Mouse (Mus musculus) embryo, embryonic 10.5 days (tissue): ENCODE results near the gene Hal.
A peak's percentile ranks its signal among the peaks of the same experiment; 100 is the strongest.

Source experiments
- DNase-seq: peaks from one replicate; pipeline ENCODE4 v3.0.0-alpha.2; 2015; ENCODE audit warnings: low spot score

Hal gene

DNA sequence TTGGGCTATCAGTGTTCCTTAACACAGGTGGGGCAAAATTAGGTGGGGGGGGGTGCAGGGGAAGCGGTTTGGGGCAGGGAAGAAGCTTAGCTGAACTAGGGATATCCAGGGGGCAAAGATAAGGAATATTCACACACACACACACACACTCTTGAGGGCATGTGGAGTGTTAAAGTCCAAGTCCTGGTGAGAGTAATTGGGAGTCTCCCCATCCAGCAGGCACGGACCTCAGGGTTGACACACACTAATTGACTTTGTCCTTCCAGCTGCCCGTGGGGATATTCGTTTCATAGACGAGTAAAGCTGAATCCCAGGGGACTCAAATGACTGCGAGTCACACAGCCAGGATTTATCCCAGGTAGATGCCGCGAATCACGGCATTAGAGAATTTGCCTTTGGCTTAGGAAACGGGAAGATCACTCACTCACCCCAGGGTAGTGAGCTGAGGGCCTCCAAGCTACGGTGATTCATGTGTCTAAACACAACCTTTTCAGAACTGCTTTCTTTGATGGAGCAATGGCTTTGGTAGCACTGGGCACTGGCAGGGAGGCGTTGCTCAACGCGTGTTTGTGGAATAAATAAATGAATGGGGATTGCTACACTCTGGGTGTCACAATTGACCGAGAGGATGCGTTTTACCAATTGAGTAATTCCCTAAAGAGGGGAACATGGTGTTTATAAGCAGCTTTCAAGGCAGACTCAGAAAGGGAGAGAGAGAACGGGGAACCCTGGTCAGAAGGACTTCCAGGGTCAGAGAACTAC lies at the start of gene Hal:
Gene Hal, plus strand, starts transcription at position 703 of the 762 bp plus-strand sequence.
- DNase-seq, result no peak

DNA sequence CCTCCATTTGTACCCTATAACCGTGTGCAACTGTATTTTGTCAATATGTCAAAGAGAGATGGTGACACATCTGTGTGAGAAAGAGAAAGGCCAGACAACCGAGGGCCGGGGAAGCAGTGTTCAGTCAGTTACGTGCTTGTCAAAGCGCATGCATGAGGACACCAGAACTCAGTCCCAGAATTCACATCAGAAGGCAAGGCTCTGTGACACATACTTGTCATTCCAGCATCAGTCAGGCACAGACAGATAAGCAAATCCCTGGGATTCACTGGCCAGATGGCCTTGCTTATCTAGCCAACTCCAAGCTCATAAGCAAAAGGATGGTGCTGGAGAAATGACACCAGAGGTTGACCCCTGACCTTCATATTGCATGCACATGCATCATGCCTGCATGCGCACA lies 47.1 kb upstream of the Hal start:
- no peak for DNase-seq

DNA sequence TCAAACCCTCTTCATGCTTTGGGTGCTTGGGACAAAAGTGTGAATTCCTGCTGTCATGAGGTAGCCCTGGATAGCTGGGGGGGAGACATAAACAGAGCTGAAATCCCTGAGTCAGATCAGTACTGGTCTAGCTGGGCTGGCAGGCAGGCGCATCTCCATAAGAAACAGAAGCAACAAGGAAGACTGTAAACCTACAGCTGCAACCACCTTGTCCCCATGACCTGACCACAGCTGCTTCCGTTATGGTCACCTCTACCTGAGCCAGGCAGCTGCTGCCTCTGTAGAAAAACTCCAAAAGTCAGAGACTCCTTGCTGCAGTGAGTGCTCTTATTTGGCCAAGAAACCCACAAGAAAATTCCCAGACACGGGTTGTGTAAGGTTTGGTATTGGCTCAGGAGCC lies 46.4 kb upstream of the Hal start:
- no peak for DNase-seq

DNA sequence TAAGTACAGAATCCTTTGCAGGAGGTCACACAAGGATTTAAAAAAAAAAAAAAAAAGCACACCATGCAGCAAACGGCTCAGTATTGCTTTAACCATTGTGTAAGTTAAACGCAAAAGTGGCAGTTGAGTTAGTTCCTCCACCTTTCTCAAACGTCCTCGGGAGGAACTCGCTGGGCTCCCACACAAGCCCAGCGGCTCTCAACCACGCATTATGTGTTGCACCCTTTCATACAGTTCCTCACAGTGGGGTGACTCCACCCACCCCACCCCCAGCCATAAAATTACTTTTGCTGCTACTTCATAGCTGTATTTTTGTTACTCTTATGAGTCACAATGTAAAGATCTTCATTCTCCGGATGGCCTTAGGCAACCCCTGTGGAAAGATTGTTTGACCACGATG lies 44.2 kb upstream of the Hal start:
- no peak for DNase-seq

DNA sequence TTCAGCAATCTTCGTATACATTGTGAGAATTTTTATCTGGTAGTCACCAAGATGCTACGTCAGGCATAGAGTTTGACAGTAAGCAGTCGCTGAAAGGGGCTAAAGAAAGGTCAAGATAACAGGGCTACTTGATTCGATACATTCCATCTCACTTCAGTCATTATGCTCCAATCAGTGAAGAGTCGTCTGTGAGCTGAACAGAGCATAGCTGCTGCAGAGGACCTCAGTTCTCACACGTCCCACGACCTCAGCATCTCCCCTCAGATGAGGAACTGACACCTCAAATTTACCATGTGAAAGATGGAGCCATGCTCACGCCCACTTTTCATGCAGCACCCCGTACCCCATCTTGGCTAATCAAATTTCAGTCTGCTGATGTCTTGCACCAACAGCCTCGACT lies 41.2 kb upstream of the Hal start:
- DNase-seq, result no peak

DNA sequence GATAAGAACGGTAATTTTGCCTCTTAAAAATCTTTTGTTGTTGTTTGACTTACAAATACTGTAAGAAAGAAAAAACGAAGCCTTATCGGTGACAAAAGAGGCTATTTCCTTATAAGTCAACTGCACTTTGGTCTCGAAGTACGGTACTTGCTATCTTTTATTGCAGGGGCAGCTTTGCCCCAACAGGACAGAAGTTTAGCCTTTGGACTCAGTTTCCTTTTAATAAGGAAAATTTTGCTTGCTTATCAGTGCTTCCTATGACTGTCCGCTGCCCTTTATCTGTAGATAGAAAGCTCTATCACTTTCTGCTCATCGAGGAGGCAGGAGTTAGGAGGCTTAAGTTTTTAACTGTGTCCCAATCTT lies 33.9 kb upstream of the Hal start:
- no peak for DNase-seq

DNA sequence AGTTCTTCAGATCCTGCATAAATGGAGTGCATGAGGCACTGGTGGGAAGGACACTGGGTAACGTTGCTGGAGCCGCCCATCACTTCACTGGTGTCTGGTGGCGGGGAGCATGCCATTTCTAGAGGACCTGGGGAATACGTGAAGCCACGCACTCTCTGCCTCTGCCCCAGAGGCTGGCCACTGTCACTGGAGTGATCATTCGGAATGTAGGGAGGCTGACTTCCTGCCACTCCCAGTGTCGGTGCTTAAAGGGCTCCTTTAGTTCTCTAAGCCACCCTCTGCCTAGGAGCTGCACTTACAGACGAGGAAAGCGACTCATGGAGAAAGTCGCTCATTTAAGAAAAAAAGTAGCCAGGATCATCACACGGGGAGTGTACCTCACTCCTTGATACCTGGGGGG lies 28.5 kb upstream of the Hal start:
- DNase-seq, result no peak

DNA sequence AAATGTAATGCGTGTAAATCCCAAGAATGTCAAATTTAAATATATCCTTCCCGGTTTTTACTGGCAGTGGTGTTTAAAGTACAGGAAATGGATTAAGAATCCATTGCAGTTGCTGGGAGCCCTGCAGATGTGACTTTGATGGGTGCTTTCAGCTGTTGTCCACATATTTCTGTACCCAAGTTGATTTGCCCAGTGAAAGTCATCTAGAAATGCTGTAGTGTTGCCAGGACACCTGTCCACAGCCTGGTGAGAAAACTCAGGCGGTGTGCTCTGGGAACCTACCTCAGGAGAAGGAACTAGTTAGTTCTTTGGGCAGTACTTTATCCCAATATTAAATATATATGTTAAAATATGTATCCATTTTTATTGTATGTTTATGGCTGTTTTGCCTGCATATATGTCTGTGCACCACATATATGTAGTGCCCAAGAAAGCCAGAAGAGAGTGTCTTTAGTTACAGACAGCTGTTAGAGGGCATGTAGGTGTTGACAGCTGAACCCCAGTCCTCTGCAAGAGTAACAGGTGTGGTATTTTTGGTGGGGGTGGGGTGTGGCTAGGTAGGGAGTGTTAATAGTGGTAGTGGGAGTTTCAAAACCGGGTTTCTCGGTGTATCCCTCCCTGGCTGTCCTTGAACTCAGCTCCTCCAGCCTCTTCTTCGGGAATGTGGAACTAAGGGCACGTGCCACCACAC lies 25.7 kb upstream of the Hal start:
- DNase-seq, result no peak

DNA sequence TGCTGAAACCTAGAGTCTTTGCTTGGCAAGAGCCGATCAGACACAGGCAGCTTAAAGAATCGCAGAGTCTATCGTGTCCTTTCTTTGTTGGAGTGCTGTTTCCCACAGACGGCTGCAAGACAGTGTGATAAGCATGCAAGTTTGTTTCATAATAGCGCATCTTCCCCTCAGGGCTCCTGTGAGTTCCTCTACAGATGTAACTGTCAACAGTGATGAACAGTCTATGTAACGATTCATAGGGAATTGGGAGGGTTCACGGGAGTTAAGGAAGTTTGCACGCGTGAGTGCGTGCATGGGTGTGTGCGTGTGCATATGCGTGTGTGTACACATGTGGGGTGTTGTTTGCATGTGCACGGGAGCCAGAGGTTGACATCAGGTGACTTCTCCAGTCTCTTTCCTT lies 25.0 kb upstream of the Hal start:
- no peak for DNase-seq

DNA sequence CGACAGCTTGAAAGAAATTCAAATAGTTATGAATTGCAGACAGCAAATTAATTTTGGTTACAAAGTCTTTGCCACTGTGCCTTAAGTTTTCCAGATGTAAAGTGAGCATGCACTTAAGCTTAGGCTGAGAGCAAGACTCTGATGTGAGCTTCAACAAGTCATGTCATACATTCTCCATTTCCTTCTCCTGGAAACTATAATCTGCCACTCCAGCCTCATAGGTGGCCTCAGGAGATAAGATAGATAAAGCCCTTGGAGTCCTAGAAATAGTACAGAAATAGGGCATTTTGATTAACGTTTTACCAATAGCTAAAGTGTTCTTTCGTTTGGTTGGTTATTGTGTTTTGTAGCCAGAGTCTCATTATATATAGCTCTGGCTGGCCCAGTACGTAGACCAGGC lies 21.3 kb upstream of the Hal start:
- DNase-seq, result no peak

DNA sequence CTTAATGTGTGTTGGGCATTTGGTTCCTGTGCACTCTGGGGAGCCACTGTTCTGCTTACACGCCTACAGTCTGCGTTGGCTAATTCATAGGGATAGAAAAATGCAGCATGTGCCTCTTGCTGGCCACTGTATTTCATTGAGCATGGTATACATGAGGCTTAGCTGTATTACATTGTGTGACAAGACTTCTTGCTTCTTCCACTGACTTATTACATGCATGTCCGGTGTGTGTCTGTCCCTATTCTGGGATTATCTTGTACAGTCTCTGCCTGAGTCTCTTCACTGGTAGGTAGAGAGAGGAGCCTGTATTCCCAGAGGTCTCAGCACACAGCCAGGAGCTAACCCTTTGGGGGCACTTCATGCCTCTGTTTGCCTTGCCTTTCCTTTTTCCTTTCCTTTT lies 20.8 kb upstream of the Hal start:
- no peak for DNase-seq

DNA sequence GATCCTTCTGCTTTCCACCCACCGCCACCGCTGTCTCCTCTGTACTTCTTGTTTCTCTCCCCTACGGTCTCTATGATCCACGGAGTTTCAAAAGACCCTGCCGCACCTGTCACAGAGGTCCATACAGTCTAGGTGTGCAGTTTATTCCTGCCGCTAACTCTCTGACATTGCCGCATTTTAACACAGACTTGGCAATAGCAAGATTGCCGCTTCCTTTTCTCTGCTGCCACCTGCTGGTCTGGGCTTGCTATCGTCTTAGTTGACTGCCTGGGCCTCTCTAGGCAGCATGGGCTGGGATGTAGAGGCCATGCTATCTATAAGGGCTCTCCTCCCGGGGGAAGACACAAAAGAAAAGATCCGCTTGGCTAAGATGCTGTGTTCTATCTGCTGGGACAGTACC lies 17.2 kb upstream of the Hal start:
- peak; percentile 90 for DNase-seq

DNA sequence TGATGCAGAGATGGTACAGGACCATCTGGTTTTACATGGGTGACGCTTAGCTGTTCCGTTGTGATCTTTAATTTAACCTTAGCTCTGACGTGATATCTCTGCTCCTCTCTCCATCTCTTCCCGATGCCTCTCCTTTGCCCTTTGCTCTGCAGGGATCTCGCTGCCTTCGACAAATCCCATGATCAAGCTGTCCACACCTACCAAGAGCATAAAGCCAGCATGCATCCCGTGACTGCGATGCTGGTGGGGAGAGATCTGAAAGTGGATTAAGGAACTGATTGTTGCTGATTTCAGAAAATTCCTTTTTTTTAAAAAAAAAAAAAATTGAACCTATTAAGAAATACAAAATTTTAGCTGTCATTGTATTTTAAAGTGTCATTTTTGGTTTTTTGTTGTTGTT lies 4.1 kb upstream of the Hal start:
- DNase-seq, result no peak

DNA sequence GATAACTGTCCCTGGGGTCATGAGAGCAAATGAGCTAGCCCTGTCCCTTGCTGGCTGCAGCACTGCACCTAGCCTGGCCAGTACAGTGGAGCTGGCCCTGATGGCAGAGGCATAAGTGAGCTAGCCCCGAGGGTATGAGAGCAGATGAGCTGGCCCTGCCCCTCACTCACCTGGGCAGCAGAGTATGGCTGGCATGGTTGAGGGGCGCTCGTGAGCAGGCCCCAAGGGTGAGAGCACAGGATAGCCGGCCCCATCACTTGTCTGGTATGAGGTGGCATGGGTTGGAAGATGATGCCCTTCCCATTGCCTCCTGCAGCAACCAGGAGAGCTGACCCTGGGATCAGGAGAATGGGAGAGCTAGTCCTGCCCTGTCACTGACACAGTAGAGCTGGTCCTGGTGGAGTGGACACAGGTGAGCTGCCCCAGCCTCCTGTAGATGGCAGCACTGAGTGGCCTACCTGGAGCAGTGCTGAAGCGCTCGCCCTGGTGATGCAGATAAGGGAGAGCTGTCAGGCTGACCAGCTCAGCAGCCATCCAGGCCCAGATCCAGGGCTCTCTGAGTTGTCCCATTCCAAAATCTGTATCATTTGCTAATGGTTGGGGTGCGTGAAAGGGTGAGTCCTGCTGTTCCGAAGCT lies 3.4 kb upstream of the Hal start:
- DNase-seq, result no peak

DNA sequence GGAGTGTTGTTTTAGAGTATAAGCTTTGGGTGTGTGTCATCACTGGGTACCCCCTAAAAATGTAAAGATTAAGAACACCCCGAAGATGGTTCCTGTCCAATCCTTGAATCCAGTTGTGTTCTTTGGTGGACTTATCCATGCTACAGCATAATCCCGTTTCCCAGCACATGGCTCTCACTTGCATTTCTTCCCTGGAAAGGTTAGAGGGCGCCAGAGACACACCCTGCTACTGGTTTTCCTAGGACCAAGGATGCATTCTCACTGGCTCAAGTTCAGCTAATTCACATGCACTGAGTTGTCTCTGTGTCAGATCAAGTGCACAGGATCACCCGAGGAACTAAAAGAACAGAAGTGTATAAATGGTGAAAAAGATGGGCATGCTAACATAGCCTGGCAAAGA lies 1.9 kb upstream of the Hal start:
- DNase-seq, result peak; percentile 84

DNA sequence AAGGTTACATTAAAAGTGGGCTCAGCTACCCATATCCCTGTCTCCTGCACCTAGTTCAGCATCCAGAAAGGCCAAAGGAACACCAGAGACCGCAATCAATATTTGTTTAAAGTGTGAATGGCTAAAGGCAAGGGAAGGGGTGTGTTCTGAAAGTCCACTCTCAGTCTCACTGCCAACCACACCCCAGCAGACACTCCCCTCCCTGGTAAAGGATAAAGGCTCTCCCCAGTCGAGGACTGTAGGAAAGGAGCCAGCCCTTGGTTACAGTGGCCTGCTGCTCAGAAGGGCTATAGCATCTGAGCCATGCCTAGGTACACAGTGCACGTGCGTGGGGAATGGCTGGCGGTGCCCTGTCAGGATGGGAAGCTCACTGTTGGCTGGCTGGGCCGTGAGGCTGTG lies 259 bp downstream of the Hal start:
- no peak for DNase-seq

DNA sequence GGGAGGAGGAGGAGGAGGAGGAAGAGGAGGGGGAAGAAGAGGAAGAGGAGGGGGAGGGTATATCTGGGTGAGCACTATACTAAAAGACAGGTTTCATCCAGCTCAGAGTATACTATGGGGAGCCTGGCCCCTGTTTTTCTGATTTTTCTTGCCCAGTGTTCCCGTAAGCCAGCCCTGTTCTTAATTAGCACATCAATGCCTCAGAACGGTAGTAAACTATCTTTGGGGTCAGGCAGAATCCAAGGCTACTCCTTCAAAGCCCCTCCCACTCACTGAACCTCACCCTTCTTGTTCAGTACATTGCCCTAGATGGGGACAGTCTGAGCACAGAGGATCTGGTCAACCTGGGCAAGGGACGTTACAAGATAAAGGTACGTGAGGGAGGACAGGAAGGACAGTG lies 1.9 kb downstream of the Hal start:
- DNase-seq, result no peak

DNA sequence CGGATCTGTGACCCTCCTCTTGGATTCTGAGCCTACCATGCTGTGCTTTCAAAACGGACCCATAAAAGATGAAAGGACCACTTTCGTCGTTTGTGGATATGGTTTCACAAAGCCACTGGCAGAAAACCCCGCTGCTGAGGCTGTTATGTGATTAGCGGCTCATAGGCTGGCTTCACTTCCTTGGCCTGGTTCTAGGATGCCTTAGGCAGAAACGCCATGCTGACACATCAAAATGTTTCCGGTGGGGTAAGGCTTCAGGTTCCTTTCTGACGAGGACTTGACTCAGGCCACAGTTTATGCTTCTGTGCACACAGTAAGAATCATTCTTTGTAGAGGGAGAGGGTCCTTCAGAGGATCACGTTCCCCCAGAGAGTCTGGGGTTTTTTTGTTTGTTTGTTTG lies 12.3 kb downstream of the Hal start:
- DNase-seq, result peak; percentile 50

DNA sequence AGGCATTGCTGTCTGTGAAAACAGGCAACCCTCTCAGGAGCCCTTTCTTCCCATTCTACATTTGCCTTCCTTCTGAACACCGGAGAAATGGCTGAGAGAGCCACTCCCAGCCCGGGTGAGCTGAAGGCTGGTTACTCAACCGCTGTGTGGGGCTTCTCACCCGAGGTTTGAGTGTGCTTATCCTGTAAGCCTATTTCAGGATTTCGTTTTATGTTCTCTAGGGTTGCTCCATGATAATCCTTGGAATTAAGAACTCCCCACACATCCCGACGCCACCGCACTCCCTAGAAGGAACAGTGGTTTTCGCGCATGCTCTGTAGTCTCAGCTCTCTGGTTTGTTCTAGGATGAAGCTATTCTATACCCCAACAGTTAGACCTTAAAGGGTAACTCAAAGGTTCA lies 12.8 kb downstream of the Hal start:
- DNase-seq, result no peak

DNA sequence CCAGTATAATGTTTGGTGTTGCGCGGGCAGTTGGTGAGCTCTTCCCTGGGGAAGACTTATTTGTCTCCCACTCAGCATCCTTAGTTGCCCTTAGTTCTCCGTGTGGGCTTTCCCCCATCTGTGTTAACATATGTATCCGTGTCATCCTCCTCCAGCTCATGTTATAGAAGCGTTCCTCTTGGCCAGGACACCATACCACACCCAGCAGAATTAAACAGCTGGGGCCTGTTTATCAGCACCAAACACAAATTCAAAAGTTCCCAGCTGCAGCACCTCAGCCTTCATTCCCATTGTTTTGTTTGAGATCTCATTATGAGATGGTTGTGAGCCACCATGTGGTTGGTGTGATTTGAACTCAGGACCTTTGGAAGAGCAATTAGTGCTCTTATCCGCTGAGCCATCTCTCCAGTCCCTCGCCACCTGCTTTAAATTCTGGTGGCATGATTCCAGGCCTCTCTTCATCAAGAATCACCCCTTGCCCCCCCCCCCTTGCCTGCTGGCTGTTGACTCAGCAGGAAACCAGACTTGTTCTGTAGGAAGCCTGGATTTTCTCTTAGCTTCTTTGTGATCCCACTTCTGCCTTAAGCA lies 19.9 kb downstream of the Hal start:
- no peak for DNase-seq

DNA sequence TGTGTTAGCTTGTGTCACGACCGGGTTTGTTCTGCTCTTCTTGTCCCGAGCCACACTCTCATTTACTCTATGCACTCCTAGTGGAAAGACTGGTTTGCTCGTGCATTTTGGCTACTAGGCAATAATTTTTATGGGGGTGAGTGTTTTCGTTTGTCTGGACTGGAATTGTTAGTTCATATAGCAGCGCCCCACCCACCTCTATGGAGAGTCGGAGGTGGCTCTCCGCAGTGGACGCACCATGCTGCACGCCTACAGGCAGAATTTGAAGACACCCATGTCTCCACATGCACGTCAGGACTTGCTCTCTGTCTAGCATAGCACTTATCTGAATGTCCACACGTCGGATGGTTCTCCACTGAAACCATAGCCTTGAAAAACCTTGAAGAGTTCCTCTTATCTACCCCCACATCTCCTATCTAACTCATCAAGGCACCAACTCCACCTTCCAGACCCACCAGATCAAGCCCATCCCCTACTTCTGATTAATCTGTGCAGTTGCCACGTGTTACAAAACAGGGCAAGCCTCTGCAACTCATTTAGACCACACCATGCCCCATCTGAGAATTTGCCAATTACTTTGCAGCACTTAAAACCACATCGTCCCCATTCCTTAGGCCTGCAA lies 21.1 kb downstream of the Hal start:
- DNase-seq, result no peak

DNA sequence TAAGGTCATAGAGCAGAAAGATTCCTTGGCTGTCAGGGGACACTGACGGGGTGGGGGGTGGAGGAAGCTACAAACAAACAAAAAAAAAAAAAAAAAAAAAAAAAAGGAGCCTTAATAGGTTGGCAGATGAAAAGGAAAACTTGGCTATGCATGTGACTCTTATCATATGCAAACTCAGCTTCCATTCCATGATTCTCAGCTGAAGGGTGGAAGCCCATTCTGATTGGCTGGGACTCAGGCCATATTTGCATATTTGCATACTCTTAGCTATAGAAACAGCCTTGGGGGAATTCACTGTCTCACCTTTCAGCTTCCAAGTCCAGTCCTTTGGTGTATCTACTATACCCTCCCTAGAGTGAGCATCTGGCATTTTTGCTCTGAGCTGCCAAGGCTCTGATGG lies 26.9 kb downstream of the Hal start:
- no peak for DNase-seq

DNA sequence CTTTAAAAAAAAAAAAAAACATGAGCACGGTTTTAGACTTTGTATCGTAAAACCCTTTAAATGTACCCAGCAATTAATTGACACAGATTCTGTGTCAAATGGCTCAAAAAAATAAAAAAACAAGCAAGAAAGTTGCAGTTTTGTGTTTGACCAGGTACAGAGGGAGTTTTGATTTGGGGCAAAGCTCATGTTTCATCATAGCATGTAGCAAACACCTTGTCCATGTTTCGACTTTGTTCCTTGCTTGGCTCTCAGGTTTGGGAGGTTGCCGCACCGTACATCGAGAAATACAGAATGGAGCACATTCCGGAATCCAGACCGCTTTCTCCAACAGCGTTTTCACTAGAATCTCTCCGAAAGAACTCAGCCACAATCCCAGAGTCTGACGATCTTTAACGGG lies 27.4 kb downstream of the Hal start:
- DNase-seq, result no peak
